Mouse (Mus musculus) kidney, postnatal 0 days (tissue): ENCODE measurements around the gene Ywhaq. TPM values are rescaled to one million over a fixed set of nuclear protein-coding genes. Genes with fewer than 3 reads are reported as not detected.

Experiments
- ATAC-seq: fragments of 200-750 bp; cut with Nextera tagmentation; replicated peaks from 2 replicates; pipeline ENCODE4 v1.8.0; 2017; ENCODE audit warnings: low read depth, moderate number of reproducible peaks, moderate TSS enrichment, moderate library complexity; ENCODE audit not compliant: low FRiP score
- DNase-seq: peaks from one replicate; pipeline ENCODE4 v3.0.0-alpha.2; 2016; ENCODE audit warnings: low spot score
- H3K27ac ChIP-seq: fragments of 300-500 bp; sonication (generic); 2 replicates; pipeline ENCODE4 v1.5.1; 2014; ENCODE audit warnings: mild to moderate bottlenecking
- H3K27me3 ChIP-seq: fragments of 300-500 bp; sonication (generic); 2 replicates; pipeline ENCODE4 v1.6.1; 2014; ENCODE audit warnings: low read length, mixed read lengths; ENCODE audit not compliant: insufficient read depth
- H3K36me3 ChIP-seq: fragments of 300-500 bp; sonication (generic); 2 replicates; pipeline ENCODE4 v1.6.1; 2014; ENCODE audit warnings: low read length, mixed read lengths; ENCODE audit not compliant: insufficient read depth
- H3K4me1 ChIP-seq: fragments of 300-500 bp; sonication (generic); replicated peaks from 2 replicates; pipeline ENCODE4 v1.6.1; 2014; ENCODE audit warnings: antibody characterized with exemption, low read length, mixed read lengths; ENCODE audit not compliant: insufficient read depth
- H3K4me2 ChIP-seq: fragments of 300-500 bp; sonication (generic); 2 replicates; pipeline ENCODE4 v1.6.1; 2014; ENCODE audit warnings: mild to moderate bottlenecking, low read length, moderate library complexity, mixed read lengths
- H3K4me3 ChIP-seq: fragments of 300-500 bp; sonication (generic); replicated peaks from 2 replicates; pipeline ENCODE4 v1.5.1; 2014; ENCODE audit warnings: low read depth, low read length
- H3K9ac ChIP-seq: fragments of 300-500 bp; sonication (generic); 2 replicates; pipeline ENCODE4 v1.6.1; 2014; ENCODE audit warnings: low read depth, low read length
- H3K9me3 ChIP-seq: fragments of 300-500 bp; sonication (generic); replicated peaks from 2 replicates; pipeline ENCODE4 v1.6.1; 2016; ENCODE audit warnings: low read length, inconsistent platforms, mixed read lengths
- CTCF ChIP-seq: IDR thresholded peaks from 2 replicates; pipeline ENCODE4 v1.5.1; 2016; ENCODE audit warnings: antibody characterized with exemption, low read depth, mild to moderate bottlenecking, moderate library complexity
- WGBS: fragments of 180-500 bp; shearing (Covaris S2); extraction: QIAGEN DNeasy Blood & Tissue Kit; methylation state at CpG from one replicate; pipeline ENCODE4 v1.1.7; 2014; 5-methylcytosine and 5-hydroxymethylcytosine counted together
- polyA plus RNA-seq: library from polyadenylated mRNA; unstranded; fragments of >200 nt; fragmentation: Nextera tagmentation; extraction: Ambion mirVana; gene quantifications from 2 replicates; pipeline ENCODE4 v1.2.1, GENCODE M21; 2015

Ywhaq gene
- polyA plus RNA-seq, 1 experiment from 2014 or later: 621 TPM

- H3K27me3 ChIP-seq: no peaks in the 10 kb centered on the region
- H3K4me2 ChIP-seq: peak overlapping the region; percentile 66
- no peak overlapping the region for H3K9ac ChIP-seq
- WGBS: 32% methylated on average over 11 of the region's 11 CpGs
- ATAC-seq (no peak), DNase-seq (no peak)
- H3K4me3 ChIP-seq: peak overlapping the region; percentile 94; the same call in 1 of the 2 replicates
- no peaks in the 10 kb centered on the region for H3K9me3 ChIP-seq
- TF ChIP-seq CTCF: no peak
- no peaks in the 10 kb centered on the region for H3K36me3 ChIP-seq
- peak overlapping the region; percentile 73 for H3K27ac ChIP-seq
- 0 out of 2 replicates have a peak, but pooled peaks cover 5% of the 10 kb centered on the region for H3K4me1 ChIP-seq
These were observed 1.2 kb upstream of the Ywhaq start for GRCm38 (mm10) chr12:21418621-21419131.

GRCm38 (mm10) chr12:21418083-21418482 is 646 bp upstream of the Ywhaq start:
- H3K4me3 ChIP-seq: peak overlapping the region; percentile 94
- WGBS: 5% methylated on average over 10 of the region's 10 CpGs
- peak overlapping the region; percentile 73 for H3K27ac ChIP-seq
- 0 out of 2 replicates have a peak, but pooled peaks cover 4% of the 10 kb centered on the region for H3K36me3 ChIP-seq
- peak overlapping the region; percentile 54; the same call in 1 of the 2 replicates for H3K9ac ChIP-seq
- 0 out of 2 replicates have a peak, but pooled peaks cover 5% of the 10 kb centered on the region for H3K4me1 ChIP-seq
- no peaks in the 10 kb centered on the region for H3K9me3 ChIP-seq
- H3K4me2 ChIP-seq: peak overlapping the region; percentile 66
- DNase-seq (no peak), ATAC-seq (no peak)
- H3K27me3 ChIP-seq: no peaks in the 10 kb centered on the region
- no peak for TF ChIP-seq CTCF

- H3K27me3 ChIP-seq: no peaks in the 10 kb centered on the region
These were observed 931 bp downstream of the Ywhaq start for GRCm38 (mm10) chr12:21416506-21416905.

GRCm38 (mm10) chr12:21410620-21411019 is 6.8 kb downstream of the Ywhaq start:
- Histone ChIP-seq H3K9me3 (no peaks in the 10 kb centered on the region), H3K4me2 (no peak overlapping the region), H3K27me3 (no peaks in the 10 kb centered on the region), H3K4me3 (no peak overlapping the region), H3K4me1 (0 out of 2 replicates have a peak, but pooled peaks cover 2% of the 10 kb centered on the region), H3K9ac (no peak overlapping the region), H3K36me3 (peaks cover 47% of the 10 kb centered on the region), H3K27ac (no peak overlapping the region)
- TF ChIP-seq CTCF: no peak
- ATAC-seq: no peak
- 94% methylated on average over 2 of the region's 2 CpGs for WGBS
- DNase-seq: no peak

More at GRCm38 (mm10) chr12:21416506-21416905, 931 bp downstream of the Ywhaq start:
- 0 out of 2 replicates have a peak, but pooled peaks cover 5% of the 10 kb centered on the region for H3K4me1 ChIP-seq
- H3K4me2 ChIP-seq: peak overlapping the region; percentile 77
- under 1% methylated on average over 14 of the region's 15 CpGs for whole genome bisulfite sequencing
- H3K4me3 ChIP-seq: peak overlapping the region; percentile 94
- no peak for TF ChIP-seq CTCF
- peak overlapping the region; percentile 54; the same call in 1 of the 2 replicates for H3K27ac ChIP-seq
- no peaks in the 10 kb centered on the region for H3K9me3 ChIP-seq
- H3K9ac ChIP-seq: peak overlapping the region; percentile 78
- H3K36me3 ChIP-seq: peaks cover 18% of the 10 kb centered on the region; the same call in 1 of the 2 replicates
- no peak for ATAC-seq
- no peak for DNase-seq

- no peak for DNase-seq
- no peak for ATAC-seq
- 100% methylated on average over 3 of the region's 3 CpGs for whole genome bisulfite sequencing
- Histone ChIP-seq H3K4me1 (no peaks in the 10 kb centered on the region), H3K36me3 (peaks cover 47% of the 10 kb centered on the region), H3K27me3 (no peaks in the 10 kb centered on the region), H3K4me2 (no peak overlapping the region), H3K4me3 (no peak overlapping the region), H3K9me3 (no peaks in the 10 kb centered on the region), H3K9ac (no peak overlapping the region), H3K27ac (no peak overlapping the region)
- TF ChIP-seq CTCF: no peak
These were observed 7.8 kb downstream of the Ywhaq start for GRCm38 (mm10) chr12:21409651-21410050.

- TF ChIP-seq CTCF: no peak
- Histone ChIP-seq H3K27me3 (no peaks in the 10 kb centered on the region), H3K4me1 (no peaks in the 10 kb centered on the region), H3K27ac (no peak overlapping the region), H3K4me3 (no peak overlapping the region), H3K9ac (no peak overlapping the region), H3K4me2 (no peak overlapping the region), H3K9me3 (no peaks in the 10 kb centered on the region), H3K36me3 (peaks cover 47% of the 10 kb centered on the region)
- DNase-seq (no peak), ATAC-seq (no peak)
- WGBS: 89% methylated on average over 2 of the region's 2 CpGs
These were observed 8.6 kb downstream of the Ywhaq start for GRCm38 (mm10) chr12:21408789-21409367.
